Mouse (Mus musculus) kidney, embryonic 15.5 days (tissue): ENCODE results near the gene Cux1. TPM values are rescaled to one million over a fixed set of nuclear protein-coding genes. Genes with fewer than 3 reads are reported as not detected.

Source experiments
- ATAC-seq: fragments of 200-750 bp; cut with Nextera tagmentation; replicated peaks from 2 replicates; pipeline ENCODE4 v1.8.0; 2017; ENCODE audit warnings: moderate TSS enrichment; ENCODE audit not compliant: low FRiP score
- H3K27ac ChIP-seq: fragments of 300-500 bp; sonication (generic); 2 replicates; pipeline ENCODE4 v1.5.1; 2015; ENCODE audit warnings: mild to moderate bottlenecking, inconsistent platforms
- H3K27me3 ChIP-seq: fragments of 300-500 bp; sonication (generic); 2 replicates; pipeline ENCODE4 v1.6.1; 2015; ENCODE audit warnings: inconsistent platforms
- H3K36me3 ChIP-seq: fragments of 300-500 bp; sonication (generic); 2 replicates; pipeline ENCODE4 v1.6.1; 2015; ENCODE audit warnings: inconsistent platforms
- H3K4me1 ChIP-seq: fragments of 300-500 bp; sonication (generic); 2 replicates; pipeline ENCODE4 v1.6.1; 2015; ENCODE audit warnings: inconsistent platforms
- H3K4me2 ChIP-seq: fragments of 300-500 bp; sonication (generic); 2 replicates; pipeline ENCODE4 v1.6.1; 2015; ENCODE audit warnings: moderate library complexity, mild to moderate bottlenecking, inconsistent platforms
- H3K4me3 ChIP-seq: fragments of 300-500 bp; sonication (generic); replicated peaks from 2 replicates; pipeline ENCODE4 v1.5.1; 2015; ENCODE audit warnings: mild to moderate bottlenecking, inconsistent platforms
- H3K9ac ChIP-seq: fragments of 300-500 bp; sonication (generic); 2 replicates; pipeline ENCODE4 v1.6.1; 2015; ENCODE audit warnings: mild to moderate bottlenecking, inconsistent platforms
- H3K9me3 ChIP-seq: fragments of 300-500 bp; sonication (generic); replicated peaks from 2 replicates; pipeline ENCODE4 v1.6.1; 2016; ENCODE audit warnings: inconsistent platforms
- WGBS: fragments of 180-500 bp; shearing (Covaris S2); methylation state at CpG from one replicate; pipeline ENCODE4 v1.1.7; 2015; ENCODE audit warnings: mixed read lengths; 5-methylcytosine and 5-hydroxymethylcytosine counted together
- polyA plus RNA-seq: library from polyadenylated mRNA; unstranded; fragments of >200 nt; fragmentation: Nextera tagmentation; extraction: Ambion mirVana; gene quantifications from 2 replicates; pipeline ENCODE4 v1.2.1, GENCODE M21; 2015

Gene Cux1
- polyA plus RNA-seq, 1 experiment from 2014 or later, result 110 TPM

GRCm38 (mm10) chr5:136459901-136460300, 107.4 kb downstream of the Cux1 start:
- no peaks in the 10 kb centered on the region for H3K36me3 ChIP-seq
- no peak overlapping the region for H3K9ac ChIP-seq
- no peak overlapping the region for H3K4me2 ChIP-seq
- no peak overlapping the region for H3K27ac ChIP-seq
- ATAC-seq, result no peak
- 94% methylated on average over 6 of the region's 6 CpGs for WGBS
- peaks cover 64% of the 10 kb centered on the region for H3K4me1 ChIP-seq
- no peaks in the 10 kb centered on the region for H3K9me3 ChIP-seq
- H3K27me3 ChIP-seq, result no peaks in the 10 kb centered on the region
- H3K4me3 ChIP-seq, result no peak overlapping the region

GRCm38 (mm10) chr5:136458893-136459499, 108.3 kb downstream of the Cux1 start:
- 79% methylated on average over 11 of the region's 11 CpGs for WGBS
- Histone ChIP-seq H3K9me3 (no peaks in the 10 kb centered on the region), H3K4me2 (no peak overlapping the region), H3K4me1 (peaks cover 60% of the 10 kb centered on the region), H3K27ac (peak overlapping the region; percentile 64), H3K36me3 (no peaks in the 10 kb centered on the region), H3K4me3 (no peak overlapping the region), H3K9ac (no peak overlapping the region), H3K27me3 (no peaks in the 10 kb centered on the region)
- ATAC-seq, result no peak

DNA sequence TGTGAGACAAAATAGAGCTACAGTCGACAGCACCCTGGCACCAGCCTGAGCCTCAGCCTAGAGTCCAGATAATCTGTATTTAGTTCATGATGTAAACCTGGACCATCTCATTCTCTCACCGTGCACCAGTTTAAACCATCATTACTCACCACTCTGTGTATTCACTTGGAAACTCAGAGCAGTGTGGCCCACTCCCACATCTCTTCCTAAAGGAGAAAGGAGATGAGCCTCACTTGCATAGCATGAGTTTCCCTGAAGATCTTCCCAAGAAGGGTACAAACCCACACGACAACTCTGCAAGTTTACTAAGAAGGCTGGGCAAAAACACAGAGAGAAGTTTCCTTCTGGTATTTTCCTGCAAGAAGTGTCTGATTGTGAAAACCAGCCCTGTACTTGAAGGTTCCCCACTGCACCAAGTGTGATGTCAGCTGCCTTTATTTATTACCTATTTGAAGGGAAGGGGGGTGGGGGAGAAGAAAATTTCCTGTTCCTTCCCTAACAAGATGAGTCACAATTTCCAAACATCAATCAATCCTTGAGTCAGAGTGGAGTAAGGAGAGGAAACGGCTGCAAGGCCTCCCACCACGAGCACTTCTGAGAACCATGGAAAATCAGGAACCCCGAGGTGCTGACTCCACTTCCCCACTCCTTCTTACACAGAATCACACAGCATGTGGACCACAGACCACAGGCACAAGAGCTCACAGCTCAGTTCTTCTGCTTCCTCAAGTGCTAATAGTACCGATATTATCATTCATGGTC, 109.0 kb downstream of the Cux1 start:
- H3K4me2 ChIP-seq, result no peak overlapping the region
- no peaks in the 10 kb centered on the region for H3K27me3 ChIP-seq

GRCm38 (mm10) chr5:136456395-136456794, 110.9 kb downstream of the Cux1 start:
- Histone ChIP-seq H3K36me3 (no peaks in the 10 kb centered on the region), H3K4me1 (peaks cover 51% of the 10 kb centered on the region), H3K9me3 (no peaks in the 10 kb centered on the region), H3K9ac (no peak overlapping the region), H3K27ac (no peak overlapping the region), H3K27me3 (no peaks in the 10 kb centered on the region), H3K4me2 (no peak overlapping the region), H3K4me3 (no peak overlapping the region)
- ATAC-seq, result no peak
- WGBS, result 69% methylated on average over 4 of the region's 4 CpGs

More for the DNA sequence above, 109.0 kb downstream of the Cux1 start:
- H3K4me3 ChIP-seq, result no peak overlapping the region
- 34% methylated on average over 7 of the region's 7 CpGs for WGBS
- no peaks in the 10 kb centered on the region for H3K9me3 ChIP-seq
- H3K4me1 ChIP-seq, result peaks cover 55% of the 10 kb centered on the region
- peak overlapping the region; percentile 64 for H3K27ac ChIP-seq
- H3K36me3 ChIP-seq, result no peaks in the 10 kb centered on the region
- no peak overlapping the region for H3K9ac ChIP-seq
- peak; percentile 60 for ATAC-seq

DNA sequence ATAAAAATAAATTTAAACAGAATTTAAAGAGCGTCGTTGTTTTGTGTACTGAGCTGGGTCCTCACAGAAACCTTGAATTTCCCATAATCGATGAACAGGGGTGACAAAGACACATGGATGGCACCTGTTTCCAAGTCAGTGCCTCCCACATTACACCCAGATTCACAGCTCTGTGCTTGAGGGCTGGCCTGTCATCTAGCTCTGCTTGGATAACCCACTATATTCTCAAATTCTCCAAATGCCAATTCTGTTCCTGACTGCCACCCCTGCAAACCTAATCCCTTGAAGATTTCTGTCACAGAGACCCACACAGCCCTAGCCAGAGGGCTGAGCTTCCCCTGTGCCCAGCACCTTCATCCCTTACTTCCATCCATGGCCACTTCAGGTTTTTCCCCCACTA, 114.6 kb downstream of the Cux1 start:
- Histone ChIP-seq H3K27ac (no peak overlapping the region), H3K9ac (no peak overlapping the region), H3K4me1 (peaks cover 32% of the 10 kb centered on the region), H3K4me2 (no peak overlapping the region), H3K9me3 (no peaks in the 10 kb centered on the region), H3K27me3 (no peaks in the 10 kb centered on the region), H3K4me3 (no peak overlapping the region), H3K36me3 (no peaks in the 10 kb centered on the region; the same call in 1 of the 2 replicates)
- WGBS, result 91% methylated on average over 3 of the region's 3 CpGs
- no peak for ATAC-seq

DNA sequence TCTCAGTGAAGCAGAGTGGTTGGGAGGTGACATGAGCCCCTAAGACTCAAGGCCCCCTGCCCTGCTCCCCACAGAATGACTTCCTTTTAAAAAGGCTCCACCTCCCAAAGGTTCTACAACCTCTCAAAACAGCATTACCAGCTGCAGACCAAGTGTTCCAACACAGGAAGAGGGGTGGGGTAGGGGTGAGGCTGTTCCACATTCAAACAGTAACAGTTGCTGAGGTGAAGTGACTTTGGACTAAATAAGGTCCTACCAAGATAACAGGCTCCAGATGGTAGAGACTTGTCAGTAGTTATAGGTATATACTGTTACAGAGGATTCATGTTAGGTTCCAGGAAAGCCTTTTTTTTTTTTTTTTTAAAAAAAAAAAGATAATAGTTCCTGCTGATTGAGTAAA, 117.5 kb downstream of the Cux1 start:
- Histone ChIP-seq H3K4me3 (no peak overlapping the region), H3K27me3 (no peaks in the 10 kb centered on the region), H3K9ac (no peak overlapping the region), H3K4me1 (peaks cover 19% of the 10 kb centered on the region), H3K27ac (no peak overlapping the region), H3K4me2 (no peak overlapping the region), H3K36me3 (peaks cover 7% of the 10 kb centered on the region; the same call in 1 of the 2 replicates), H3K9me3 (no peaks in the 10 kb centered on the region)
- ATAC-seq, result no peak

- no peak overlapping the region for H3K27ac ChIP-seq
- no peak overlapping the region for H3K4me2 ChIP-seq
- no peak overlapping the region for H3K9ac ChIP-seq
- H3K27me3 ChIP-seq, result no peaks in the 10 kb centered on the region
- 76% methylated on average over 5 of the region's 5 CpGs for WGBS
- no peak overlapping the region for H3K4me3 ChIP-seq
- H3K36me3 ChIP-seq, result peaks cover 7% of the 10 kb centered on the region; the same call in 1 of the 2 replicates
- no peak for ATAC-seq
- no peaks in the 10 kb centered on the region for H3K9me3 ChIP-seq
- peaks cover 15% of the 10 kb centered on the region for H3K4me1 ChIP-seq
These were observed 121.3 kb downstream of the Cux1 start for GRCm38 (mm10) chr5:136445967-136446366.

- H3K36me3 ChIP-seq, result peaks cover 11% of the 10 kb centered on the region
- H3K9me3 ChIP-seq, result no peaks in the 10 kb centered on the region
- H3K4me3 ChIP-seq, result no peak overlapping the region
- H3K9ac ChIP-seq, result no peak overlapping the region
- peak; percentile 22; the same call in 1 of the 2 replicates for ATAC-seq
- peaks cover 13% of the 10 kb centered on the region for H3K4me1 ChIP-seq
- WGBS, result 50% methylated on average over 11 of the region's 11 CpGs
- no peak overlapping the region for H3K4me2 ChIP-seq
- H3K27ac ChIP-seq, result peak overlapping the region; percentile 19
- no peaks in the 10 kb centered on the region for H3K27me3 ChIP-seq
These were observed 124.8 kb downstream of the Cux1 start for GRCm38 (mm10) chr5:136442238-136443187.

GRCm38 (mm10) chr5:136429647-136430046, 137.6 kb downstream of the Cux1 start:
- Histone ChIP-seq H3K4me2 (no peak overlapping the region), H3K27me3 (no peaks in the 10 kb centered on the region), H3K27ac (peak overlapping the region; percentile 82; the same call in 1 of the 2 replicates), H3K9ac (no peak overlapping the region), H3K36me3 (no peaks in the 10 kb centered on the region), H3K9me3 (no peaks in the 10 kb centered on the region), H3K4me3 (no peak overlapping the region), H3K4me1 (peaks cover 44% of the 10 kb centered on the region)
- ATAC-seq, result no peak
- 66% methylated on average over 4 of the region's 4 CpGs for WGBS

DNA sequence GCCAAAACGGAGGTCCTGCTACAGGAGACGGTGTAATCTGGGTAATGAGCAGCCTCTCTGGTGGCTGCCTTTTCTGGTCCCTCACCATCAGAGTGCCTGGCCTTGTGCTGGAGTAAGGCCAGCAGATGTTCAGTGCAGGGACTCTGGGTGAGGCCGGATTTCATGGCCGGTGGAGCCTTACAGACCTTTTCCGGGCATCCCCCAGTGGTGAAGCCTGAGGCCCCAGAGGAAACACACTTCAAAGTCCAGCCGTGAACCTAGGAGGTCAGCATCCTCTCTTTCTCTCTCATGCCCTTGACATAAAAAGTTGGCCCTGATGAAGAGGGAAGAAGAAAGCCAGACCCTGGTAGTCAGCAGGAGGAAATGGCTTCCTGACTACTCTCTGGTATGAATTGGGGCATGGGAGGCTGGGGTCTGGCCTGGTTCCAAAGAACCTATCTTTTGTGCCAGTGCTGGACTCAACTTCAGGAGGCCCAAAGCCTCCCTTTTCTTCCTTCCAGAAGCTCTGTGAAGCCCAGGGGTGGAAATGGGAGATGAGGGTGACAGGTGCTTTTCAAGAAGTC, 138.7 kb downstream of the Cux1 start:
- peak overlapping the region; percentile 8 for H3K4me2 ChIP-seq
- 18% methylated on average over 6 of the region's 6 CpGs for WGBS
- no peak overlapping the region for H3K9ac ChIP-seq
- H3K27me3 ChIP-seq, result no peaks in the 10 kb centered on the region
- peak; percentile 84 for ATAC-seq
- H3K9me3 ChIP-seq, result no peaks in the 10 kb centered on the region
- H3K36me3 ChIP-seq, result no peaks in the 10 kb centered on the region
- H3K27ac ChIP-seq, result peak overlapping the region; percentile 82
- peaks cover 46% of the 10 kb centered on the region for H3K4me1 ChIP-seq
- no peak overlapping the region for H3K4me3 ChIP-seq

GRCm38 (mm10) chr5:136427772-136428497, 139.4 kb downstream of the Cux1 start:
- Histone ChIP-seq H3K27ac (peak overlapping the region; percentile 82), H3K9me3 (no peaks in the 10 kb centered on the region), H3K27me3 (no peaks in the 10 kb centered on the region), H3K4me3 (no peak overlapping the region), H3K9ac (no peak overlapping the region), H3K36me3 (no peaks in the 10 kb centered on the region), H3K4me2 (peak overlapping the region; percentile 8), H3K4me1 (peaks cover 46% of the 10 kb centered on the region)
- peak; percentile 76 for ATAC-seq
- 56% methylated on average over 13 of the region's 13 CpGs for WGBS
